Mouse (Mus musculus) cortical plate, adult 2 months (tissue): ENCODE data around the gene 6330409D20Rik. TPM values are rescaled to one million over a fixed set of nuclear protein-coding genes. Genes with fewer than 3 reads are reported as not detected.

Experiments used
- H3K27ac ChIP-seq: fragments of 200-500 bp; 2 replicates; pipeline ENCODE4 v1.5.1; 2012; ENCODE audit warnings: low read length, control low read depth, inconsistent platforms; ENCODE audit not compliant: insufficient read depth
- H3K4me1 ChIP-seq: fragments of 200-500 bp; 2 replicates; pipeline ENCODE4 v1.6.1; 2011; ENCODE audit warnings: low read length; ENCODE audit not compliant: control insufficient read depth, insufficient read depth
- H3K4me3 ChIP-seq: fragments of 200-500 bp; 2 replicates; pipeline ENCODE4 v1.5.1; 2011; ENCODE audit warnings: mild to moderate bottlenecking, low read length, control low read depth; ENCODE audit not compliant: insufficient read depth
- CTCF ChIP-seq: fragments of 200-500 bp; IDR thresholded peaks from 2 replicates; pipeline ENCODE4 v1.5.1; 2011; ENCODE audit warnings: mild to moderate bottlenecking, control low read depth, low read length; ENCODE audit not compliant: insufficient read depth; ENCODE audit errors: extremely low read depth
- POLR2A ChIP-seq: fragments of 200-500 bp; IDR thresholded peaks from 2 replicates; pipeline ENCODE4 v1.6.1; 2011; ENCODE audit warnings: mild to moderate bottlenecking, low read length, control low read depth; ENCODE audit not compliant: insufficient read depth; ENCODE audit errors: extremely low read depth
- polyA plus RNA-seq: library from polyadenylated mRNA; depleted of rRNA; stranded (reverse); fragments of >200 nt; gene quantifications from 2 replicates; pipeline ENCODE4 v1.2.3, GENCODE M21; 2012

The 6330409D20Rik gene
- polyA plus RNA-seq, 1 experiment = 3.5 TPM

GRCm38 (mm10) chr2:32758503-32758902, 17.7 kb upstream of the 6330409D20Rik start:
- H3K4me1 ChIP-seq = peaks cover 5% of the 10 kb centered on the region
- no peak overlapping the region for H3K27ac ChIP-seq
- TF ChIP-seq POLR2A (no peak), CTCF (no peak)
- no peak overlapping the region for H3K4me3 ChIP-seq

- TF ChIP-seq POLR2A = peak; percentile 61; the same call in 1 of the 2 replicates
- peak; percentile 86 for TF ChIP-seq CTCF
- peaks cover 5% of the 10 kb centered on the region for H3K4me1 ChIP-seq
- peak within 1 kb of the TSS; percentile 49 for H3K27ac ChIP-seq
- H3K4me3 ChIP-seq = peak within 1 kb of the TSS; percentile 38
Observed at GRCm38 (mm10) chr2:32757056-32757845, 16.4 kb upstream of the 6330409D20Rik start, which contains the start of gene Tor2a. Gene Tor2a, plus strand, starts transcription at chr2:32757234.

DNA sequence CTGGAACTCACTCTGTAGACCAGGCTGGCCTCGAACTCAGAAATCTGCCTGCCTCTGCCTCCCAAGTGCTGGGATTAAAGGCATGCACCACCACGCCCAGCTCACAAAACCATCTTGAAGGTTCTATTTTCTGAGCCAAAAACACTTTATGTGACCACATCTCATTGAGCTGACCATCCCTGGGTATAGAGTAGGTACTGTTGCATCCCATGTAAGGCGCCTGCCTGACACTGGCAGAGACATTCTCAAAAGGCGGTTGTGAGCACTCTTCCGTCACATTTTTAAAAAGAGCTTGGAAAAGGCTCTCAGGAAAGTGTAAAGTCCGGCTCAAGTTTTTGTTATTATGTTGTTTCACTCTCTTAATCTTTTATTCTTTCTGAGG, 15.8 kb upstream of the 6330409D20Rik start:
- Histone ChIP-seq H3K27ac (no peak overlapping the region), H3K4me3 (peak overlapping the region; percentile 38; the same call in 1 of the 2 replicates), H3K4me1 (peaks cover 5% of the 10 kb centered on the region)
- TF ChIP-seq CTCF = no peak
- TF ChIP-seq POLR2A = no peak

GRCm38 (mm10) chr2:32752181-32752580, 11.4 kb upstream of the 6330409D20Rik start:
- Histone ChIP-seq H3K27ac (no peak overlapping the region), H3K4me3 (no peak overlapping the region), H3K4me1 (no peaks in the 10 kb centered on the region)
- TF ChIP-seq CTCF (no peak), POLR2A (no peak)

DNA sequence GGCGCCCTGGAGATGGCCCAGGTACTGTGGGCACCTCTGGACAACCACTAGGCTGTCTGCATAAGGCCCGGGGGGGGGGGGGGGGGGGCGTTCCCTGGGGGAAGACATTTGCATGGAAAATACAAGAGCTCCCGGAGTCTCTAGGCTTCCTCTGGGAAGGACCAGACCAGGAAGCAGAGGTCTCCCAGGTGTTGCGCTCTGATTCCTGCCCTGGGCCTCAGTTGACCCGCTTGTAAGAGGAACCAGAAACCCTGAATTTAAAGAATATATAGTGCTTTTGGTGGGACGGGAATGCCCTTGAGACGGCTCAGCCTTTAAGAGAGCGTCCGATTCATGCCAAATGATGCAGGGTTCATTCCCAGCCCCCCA, 10.8 kb upstream of the 6330409D20Rik start:
- TF ChIP-seq CTCF = no peak
- no peak for TF ChIP-seq POLR2A
- Histone ChIP-seq H3K27ac (no peak overlapping the region), H3K4me1 (no peaks in the 10 kb centered on the region), H3K4me3 (no peak overlapping the region)

DNA sequence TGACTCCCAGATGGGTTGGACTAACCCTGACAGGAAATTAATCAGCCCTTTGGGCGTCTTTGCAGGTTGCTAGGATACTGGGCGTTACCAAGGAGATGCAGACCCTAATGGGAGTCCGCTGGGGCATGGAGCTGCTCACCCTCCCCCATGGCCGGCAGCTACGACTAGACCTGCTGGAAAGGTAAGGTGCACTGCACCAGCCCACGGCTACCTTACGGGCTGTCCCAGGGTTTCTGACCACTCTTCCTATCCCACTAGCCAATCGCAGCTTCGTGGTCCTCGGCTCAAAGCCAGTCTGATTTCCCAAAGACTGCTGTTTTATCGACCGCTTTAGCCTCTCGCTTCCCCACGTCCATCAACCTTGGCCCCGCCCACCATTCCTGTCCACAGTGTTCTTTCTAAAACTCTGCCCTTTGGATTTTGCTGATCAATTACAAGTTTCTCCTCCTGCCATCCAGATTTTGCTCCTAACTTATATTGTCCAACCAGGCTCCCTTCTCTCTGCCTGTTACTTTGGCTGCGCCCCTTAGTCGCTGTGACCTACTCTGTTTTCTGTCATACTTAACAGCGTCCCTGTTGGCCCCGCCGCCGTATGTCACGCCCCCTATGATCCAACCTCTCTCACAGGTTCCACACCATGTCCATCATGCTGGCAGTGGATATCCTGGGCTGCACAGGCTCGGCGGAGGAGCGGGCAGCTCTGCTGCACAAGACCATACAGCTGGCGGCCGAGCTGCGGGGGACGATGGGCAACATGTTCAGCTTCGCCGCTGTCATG, 10.3 kb upstream of the 6330409D20Rik start:
- no peak overlapping the region for H3K4me3 ChIP-seq
- H3K27ac ChIP-seq = no peak overlapping the region
- H3K4me1 ChIP-seq = no peaks in the 10 kb centered on the region
- TF ChIP-seq POLR2A (no peak), CTCF (no peak)

DNA sequence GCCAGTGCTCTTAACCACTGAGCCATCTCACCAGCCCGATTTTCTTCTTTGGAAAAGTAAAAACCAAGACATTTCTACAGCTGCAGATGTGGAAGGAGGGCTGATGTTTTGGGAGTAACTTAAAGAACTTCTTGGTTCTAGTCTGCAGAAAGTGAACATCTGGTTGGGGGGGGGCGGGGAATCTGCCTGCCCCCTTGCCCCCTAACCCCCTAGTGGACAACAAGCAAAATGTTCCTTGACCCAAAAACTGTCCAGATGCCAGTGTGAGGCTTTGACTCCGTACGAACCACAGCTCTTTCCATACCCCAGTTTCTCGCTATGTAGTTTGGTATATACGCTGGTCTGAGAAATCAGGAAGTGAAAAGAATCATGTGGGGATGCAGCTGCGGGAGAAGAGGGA, 9.4 kb upstream of the 6330409D20Rik start:
- Histone ChIP-seq H3K4me3 (no peak overlapping the region), H3K4me1 (no peaks in the 10 kb centered on the region), H3K27ac (no peak overlapping the region)
- TF ChIP-seq POLR2A (no peak), CTCF (no peak)

DNA sequence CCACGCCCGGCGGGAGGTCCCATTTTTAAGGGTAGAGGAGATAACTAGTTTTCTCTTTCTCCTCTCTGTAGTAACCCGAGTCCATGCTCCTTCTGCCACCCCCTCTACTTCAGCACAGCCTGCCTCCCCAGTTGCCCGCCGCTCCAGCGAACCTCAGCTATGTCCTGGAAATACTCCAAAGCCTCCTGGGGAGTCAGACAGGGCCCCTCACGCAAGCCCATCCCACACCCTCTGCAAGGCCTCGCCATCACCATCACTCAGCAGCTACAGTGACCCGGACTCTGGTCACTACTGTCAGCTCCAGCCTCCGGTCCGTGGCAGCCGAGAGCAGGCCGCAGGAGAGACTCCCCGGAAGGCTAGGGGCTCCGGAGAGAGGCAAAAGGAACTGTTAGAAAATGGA, 8.3 kb upstream of the 6330409D20Rik start:
- TF ChIP-seq CTCF (no peak), POLR2A (no peak)
- Histone ChIP-seq H3K4me1 (no peaks in the 10 kb centered on the region), H3K4me3 (no peak overlapping the region), H3K27ac (no peak overlapping the region)

DNA sequence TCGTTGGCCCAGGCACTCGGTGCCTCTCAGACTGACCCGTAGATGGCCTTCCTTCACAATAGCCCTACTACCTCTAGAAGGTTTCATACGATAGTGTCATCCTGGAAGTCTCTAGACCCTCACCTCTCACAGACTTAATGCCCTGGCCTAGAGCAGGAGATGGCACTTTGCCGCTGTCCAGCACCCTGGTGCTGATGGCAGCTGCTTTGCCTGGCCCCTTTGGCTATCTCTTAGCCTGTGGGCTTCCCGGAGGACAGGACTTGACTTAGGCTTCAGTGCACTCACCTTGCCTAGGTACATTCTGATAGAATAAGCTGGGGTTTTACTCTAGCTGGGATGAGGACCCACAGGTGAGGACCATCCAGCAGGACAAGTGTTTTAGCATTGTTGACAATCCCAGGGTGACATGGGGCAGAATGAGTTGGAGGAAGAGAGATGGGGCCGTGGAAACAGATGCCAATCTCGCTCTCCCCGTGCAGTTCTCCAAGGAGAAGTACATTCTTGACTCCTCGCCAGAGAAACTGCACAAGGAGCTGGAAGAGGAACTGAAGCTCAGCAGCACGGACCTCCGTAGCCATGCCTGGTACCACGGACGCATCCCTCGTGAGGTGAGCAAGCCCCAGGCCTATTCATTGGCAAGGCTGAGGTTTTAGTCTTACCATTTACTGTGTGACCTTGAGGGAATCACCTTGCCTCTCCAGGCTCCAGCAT, 3.6 kb upstream of the 6330409D20Rik start:
- Histone ChIP-seq H3K4me3 (no peak overlapping the region), H3K4me1 (no peaks in the 10 kb centered on the region), H3K27ac (no peak overlapping the region)
- no peak for TF ChIP-seq CTCF
- no peak for TF ChIP-seq POLR2A

GRCm38 (mm10) chr2:32742173-32742531, 1.3 kb upstream of the 6330409D20Rik start:
- TF ChIP-seq POLR2A (peak; percentile 66), CTCF (no peak)
- Histone ChIP-seq H3K4me1 (no peaks in the 10 kb centered on the region), H3K27ac (no peak overlapping the region), H3K4me3 (peak overlapping the region; percentile 93)
